Mouse (Mus musculus): Measurements from ENCODE around the gene Cmpk2. TPM values are rescaled to one million over a fixed set of nuclear protein-coding genes. Genes with fewer than 3 reads are reported as not detected.

Cmpk2 gene
- polyA plus RNA-seq, 1 experiment from 2014 or later = 8.6 TPM

Other genes starting within 250 kb of the Cmpk2 start
- gene Rnf144a, start 54.0 kb upstream of the Cmpk2 start, polyA plus RNA-seq (2015; fragmentation: Nextera tagmentation; extraction: Ambion mirVana) = 1.6 and 2.8 TPM in 2 replicates
- gene Rsad2, start 12.8 kb upstream of the Cmpk2 start, polyA plus RNA-seq (2015; fragmentation: Nextera tagmentation; extraction: Ambion mirVana) = 1.3 and 2.0 TPM in 2 replicates